Mouse (Mus musculus): Measurements from ENCODE around the gene Rtn4ip1. TPM values are rescaled to one million over a fixed set of nuclear protein-coding genes. Genes with fewer than 3 reads are reported as not detected.

The Rtn4ip1 gene
- polyA plus RNA-seq, 1 experiment from 2014 or later, result 16.6 TPM

- Histone ChIP-seq H3K4me2 (replicated peaks) (no peak overlapping the region), H3K4me1 (replicated peaks) (no peaks in the 10 kb centered on the region), H3K36me3 (no peaks in the 10 kb centered on the region), H3K27ac (no peak overlapping the region), H3K9me3 (no peaks in the 10 kb centered on the region), H3K27me3 (replicated peaks) (no peaks in the 10 kb centered on the region), H3K4me3 (replicated peaks) (no peak overlapping the region), H3K9ac (no peak overlapping the region)
- no peak for ATAC-seq
- WGBS, result 75% methylated on average over 10 of the region's 10 CpGs
These were observed 94.4 kb downstream of the Rtn4ip1 start for GRCm38 (mm10) chr10:43995858-43996650.

DNA sequence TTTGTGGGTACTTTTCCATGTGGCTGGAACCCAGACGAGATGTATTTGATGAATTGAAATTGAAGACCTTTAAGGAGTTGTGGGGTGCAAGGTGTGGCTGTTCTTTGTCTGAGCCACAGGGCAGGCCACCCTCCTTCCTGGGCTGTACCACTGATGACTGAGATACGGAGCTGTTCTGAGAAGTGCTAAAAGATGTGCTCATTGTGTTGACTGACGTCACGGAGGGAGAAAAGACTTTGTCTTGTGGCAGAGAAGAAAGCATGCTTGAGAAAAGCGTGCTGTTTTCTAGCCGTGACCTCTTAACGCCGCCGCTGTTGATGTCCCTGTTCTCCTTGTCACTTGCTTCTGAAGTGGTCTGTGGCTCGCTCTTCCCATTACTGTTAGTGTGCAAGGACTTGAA lies 95.7 kb downstream of the Rtn4ip1 start:
- no peak overlapping the region for H3K4me2 ChIP-seq (replicated peaks)
- no peaks in the 10 kb centered on the region for H3K9me3 ChIP-seq
- ATAC-seq, result no peak
- no peak overlapping the region for H3K4me3 ChIP-seq (replicated peaks)
- peaks cover 4% of the 10 kb centered on the region; the same call in 1 of the 2 replicates for H3K27me3 ChIP-seq (replicated peaks)
- H3K4me1 ChIP-seq (replicated peaks), result no peaks in the 10 kb centered on the region
- no peak overlapping the region for H3K27ac ChIP-seq
- no peaks in the 10 kb centered on the region for H3K36me3 ChIP-seq
- no peak overlapping the region for H3K9ac ChIP-seq
- WGBS, result 88% methylated on average over 10 of the region's 10 CpGs

GRCm38 (mm10) chr10:43998023-43998422 lies 96.4 kb downstream of the Rtn4ip1 start:
- Histone ChIP-seq H3K9ac (no peak overlapping the region), H3K27me3 (replicated peaks) (peaks cover 9% of the 10 kb centered on the region; the same call in 1 of the 2 replicates), H3K9me3 (no peaks in the 10 kb centered on the region), H3K4me3 (replicated peaks) (no peak overlapping the region), H3K4me1 (replicated peaks) (0 out of 2 replicates have a peak, but pooled peaks cover 2% of the 10 kb centered on the region), H3K36me3 (no peaks in the 10 kb centered on the region), H3K4me2 (replicated peaks) (no peak overlapping the region), H3K27ac (no peak overlapping the region)
- no peak for ATAC-seq
- 66% methylated on average over 9 of the region's 9 CpGs for WGBS

GRCm38 (mm10) chr10:43998503-43999082 lies 97.0 kb downstream of the Rtn4ip1 start:
- Histone ChIP-seq H3K4me3 (replicated peaks) (no peak overlapping the region), H3K36me3 (no peaks in the 10 kb centered on the region), H3K4me1 (replicated peaks) (peaks cover 7% of the 10 kb centered on the region; the same call in 1 of the 2 replicates), H3K9ac (no peak overlapping the region), H3K9me3 (no peaks in the 10 kb centered on the region), H3K4me2 (replicated peaks) (no peak overlapping the region), H3K27ac (no peak overlapping the region), H3K27me3 (replicated peaks) (peaks cover 13% of the 10 kb centered on the region)
- ATAC-seq, result no peak
- WGBS, result 77% methylated on average over 8 of the region's 8 CpGs

DNA sequence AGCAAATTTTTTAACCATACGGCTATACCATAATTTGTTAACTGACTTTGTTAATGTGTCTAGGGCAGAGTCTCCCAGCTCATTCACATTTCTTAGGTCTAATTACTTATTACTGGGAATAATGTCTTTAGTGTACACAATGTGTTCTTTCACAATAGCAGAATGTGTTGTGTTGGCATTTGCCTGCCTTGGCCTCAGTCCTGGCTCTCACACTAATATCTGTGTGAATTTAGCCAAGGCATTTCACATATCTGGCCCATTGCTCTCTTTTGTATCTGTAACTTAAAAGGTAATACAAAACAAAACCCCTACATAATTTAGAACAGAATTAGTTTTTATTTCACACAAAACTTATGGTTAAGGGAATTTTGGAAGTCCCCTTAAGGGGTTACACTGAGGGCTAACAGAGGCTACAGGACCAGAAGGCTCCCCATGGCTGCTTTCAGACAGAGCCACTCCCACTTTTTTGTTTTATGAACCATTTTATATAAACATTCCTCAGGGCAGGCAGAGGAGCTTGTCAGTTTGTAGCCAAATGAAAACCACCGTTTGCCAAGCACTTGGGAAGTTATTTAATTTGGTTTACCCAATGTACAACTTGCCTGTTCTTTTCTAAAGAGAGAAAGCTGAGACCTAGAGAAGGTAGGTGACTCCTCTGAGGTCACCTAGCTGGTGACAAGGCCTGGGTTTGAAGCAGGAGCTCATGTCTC lies 98.7 kb downstream of the Rtn4ip1 start:
- ATAC-seq, result no peak
- 43% methylated on average over 2 of the region's 2 CpGs for WGBS
- H3K4me1 ChIP-seq (replicated peaks), result peaks cover 17% of the 10 kb centered on the region; the same call in 1 of the 2 replicates
- H3K9me3 ChIP-seq, result no peaks in the 10 kb centered on the region
- H3K4me3 ChIP-seq (replicated peaks), result no peak overlapping the region
- H3K36me3 ChIP-seq, result no peaks in the 10 kb centered on the region
- H3K9ac ChIP-seq, result no peak overlapping the region
- no peak overlapping the region for H3K4me2 ChIP-seq (replicated peaks)
- peaks cover 26% of the 10 kb centered on the region for H3K27me3 ChIP-seq (replicated peaks)
- no peak overlapping the region for H3K27ac ChIP-seq

GRCm38 (mm10) chr10:44002004-44002940 lies 100.7 kb downstream of the Rtn4ip1 start:
- Histone ChIP-seq H3K36me3 (no peaks in the 10 kb centered on the region), H3K9ac (no peak overlapping the region), H3K4me3 (replicated peaks) (no peak overlapping the region), H3K27ac (no peak overlapping the region), H3K4me1 (replicated peaks) (peaks cover 26% of the 10 kb centered on the region), H3K4me2 (replicated peaks) (peak overlapping the region; percentile 80), H3K27me3 (replicated peaks) (peaks cover 30% of the 10 kb centered on the region), H3K9me3 (no peaks in the 10 kb centered on the region)
- ATAC-seq, result peak; percentile 44; the same call in 1 of the 2 replicates
- WGBS, result 25% methylated on average over 14 of the region's 14 CpGs

- H3K36me3 ChIP-seq, result no peaks in the 10 kb centered on the region
These were observed 101.5 kb downstream of the Rtn4ip1 start for GRCm38 (mm10) chr10:44002995-44003524.

DNA sequence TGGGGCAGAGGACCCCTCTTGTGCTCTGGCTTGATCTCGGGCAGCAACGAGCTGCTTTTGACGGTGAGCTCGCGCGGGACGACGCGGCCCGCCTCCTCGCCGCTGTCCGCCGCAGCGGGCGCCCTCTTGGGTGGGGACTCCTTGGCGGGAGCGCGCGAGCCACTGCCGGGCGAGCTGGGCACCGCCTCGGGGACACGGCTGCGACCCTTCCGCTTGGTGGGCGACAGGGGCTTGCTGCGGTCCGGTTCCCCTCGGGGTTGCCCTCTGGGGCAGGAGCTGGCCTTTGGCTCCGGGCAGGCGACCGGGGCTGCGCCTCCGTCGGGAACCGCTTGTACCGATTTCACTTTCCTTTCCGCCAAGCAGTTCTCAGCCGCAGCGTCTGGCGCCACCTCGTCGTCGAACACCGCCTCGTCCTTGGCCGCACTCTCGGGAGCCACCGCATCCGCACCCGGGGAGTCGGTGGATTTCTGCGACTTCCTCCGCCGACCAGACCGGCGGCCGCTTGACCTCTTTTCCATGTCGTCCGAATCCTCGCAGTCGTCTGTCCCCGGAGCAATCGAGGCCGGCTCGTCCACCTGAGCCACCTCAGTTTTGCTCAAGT lies 102.0 kb downstream of the Rtn4ip1 start:
- H3K9me3 ChIP-seq, result no peaks in the 10 kb centered on the region
- H3K36me3 ChIP-seq, result no peaks in the 10 kb centered on the region
- H3K27ac ChIP-seq, result no peak overlapping the region
- H3K9ac ChIP-seq, result peak overlapping the region; percentile 57
- H3K4me1 ChIP-seq (replicated peaks), result peaks cover 26% of the 10 kb centered on the region
- WGBS, result under 1% methylated on average over 68 of the region's 68 CpGs
- H3K4me2 ChIP-seq (replicated peaks), result peak overlapping the region; percentile 80
- peak; percentile 65 for ATAC-seq
- H3K4me3 ChIP-seq (replicated peaks), result peak overlapping the region; percentile 78
- peaks cover 30% of the 10 kb centered on the region for H3K27me3 ChIP-seq (replicated peaks)

More at GRCm38 (mm10) chr10:44002995-44003524, 101.5 kb downstream of the Rtn4ip1 start:
- WGBS, result 3% methylated on average over 11 of the region's 11 CpGs
- peak overlapping the region; percentile 78 for H3K4me3 ChIP-seq (replicated peaks)
- peaks cover 26% of the 10 kb centered on the region for H3K4me1 ChIP-seq (replicated peaks)
- H3K27ac ChIP-seq, result no peak overlapping the region
- H3K4me2 ChIP-seq (replicated peaks), result peak overlapping the region; percentile 80
- H3K9ac ChIP-seq, result peak overlapping the region; percentile 57
- peaks cover 30% of the 10 kb centered on the region for H3K27me3 ChIP-seq (replicated peaks)
- ATAC-seq, result no peak; the same call in 1 of the 2 replicates
- no peaks in the 10 kb centered on the region for H3K9me3 ChIP-seq

- no peak overlapping the region for H3K9ac ChIP-seq
- peak; percentile 13; the same call in 1 of the 2 replicates for ATAC-seq
- H3K9me3 ChIP-seq, result no peaks in the 10 kb centered on the region
- peak overlapping the region; percentile 78 for H3K4me3 ChIP-seq (replicated peaks)
- peaks cover 26% of the 10 kb centered on the region for H3K4me1 ChIP-seq (replicated peaks)
- WGBS, result 2% methylated on average over 33 of the region's 33 CpGs
- peaks cover 30% of the 10 kb centered on the region for H3K27me3 ChIP-seq (replicated peaks)
- no peaks in the 10 kb centered on the region for H3K36me3 ChIP-seq
- peak overlapping the region; percentile 80 for H3K4me2 ChIP-seq (replicated peaks)
- no peak overlapping the region for H3K27ac ChIP-seq
These were observed 102.7 kb downstream of the Rtn4ip1 start for GRCm38 (mm10) chr10:44004221-44004751.

DNA sequence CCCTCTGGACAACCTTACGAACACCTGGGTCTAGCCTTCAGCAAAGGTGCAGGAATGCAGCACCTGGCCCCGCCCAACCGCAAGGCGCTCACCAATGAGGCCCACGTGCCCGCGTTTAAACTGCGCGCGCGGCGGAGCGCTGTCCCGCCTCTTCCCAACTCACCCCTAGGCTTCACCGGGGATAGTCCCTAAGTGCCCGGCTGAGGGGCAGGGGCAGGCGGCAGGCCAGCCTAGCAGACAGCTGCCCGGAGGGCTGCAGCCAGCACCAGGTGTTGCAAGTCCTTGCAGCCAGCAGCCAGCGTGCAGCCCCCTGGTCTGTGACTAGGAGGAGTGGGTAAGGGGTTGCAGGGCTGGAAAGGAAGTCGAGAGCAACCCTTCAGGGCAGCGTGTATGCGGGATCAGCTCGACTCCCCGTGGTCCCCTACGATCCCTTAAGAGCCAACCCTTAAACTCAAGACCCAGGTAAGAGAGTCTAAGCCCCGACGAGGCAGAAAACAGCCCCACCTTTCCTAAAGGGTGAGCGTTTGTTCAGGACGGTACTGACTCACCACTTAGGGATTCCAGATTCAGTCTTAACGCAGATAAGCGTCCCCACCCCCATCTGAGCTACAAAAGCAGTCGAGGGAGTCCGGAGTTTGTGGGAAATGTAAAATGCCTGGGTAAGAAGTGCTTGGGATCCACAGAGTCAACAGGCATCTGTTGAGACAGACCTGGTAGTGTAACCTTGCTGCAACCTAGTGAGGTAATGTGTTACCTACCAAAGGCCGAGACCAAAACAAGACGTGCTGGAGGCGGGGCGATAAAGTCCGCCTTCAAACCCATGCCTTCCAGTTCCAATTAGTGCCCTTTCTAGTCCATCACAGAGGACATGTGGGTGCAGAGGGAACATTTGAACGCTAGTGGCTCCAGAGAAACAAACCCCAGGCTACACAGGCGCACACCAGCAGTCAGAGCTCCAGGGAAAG lies 104.4 kb downstream of the Rtn4ip1 start:
- ATAC-seq, result peak; percentile 79
- H3K36me3 ChIP-seq, result no peaks in the 10 kb centered on the region
- H3K4me2 ChIP-seq (replicated peaks), result peak overlapping the region; percentile 90
- peak overlapping the region; percentile 36; the same call in 1 of the 2 replicates for H3K9ac ChIP-seq
- peaks cover 26% of the 10 kb centered on the region for H3K4me1 ChIP-seq (replicated peaks)
- peak overlapping the region; percentile 43 for H3K4me3 ChIP-seq (replicated peaks)
- no peak overlapping the region for H3K27ac ChIP-seq
- H3K27me3 ChIP-seq (replicated peaks), result peaks cover 30% of the 10 kb centered on the region
- H3K9me3 ChIP-seq, result no peaks in the 10 kb centered on the region
- WGBS, result 2% methylated on average over 40 of the region's 40 CpGs
